ENCODE assay signal across 8 mouse cellular contexts in genomic region chr7:45019031-45019571, GRCm38 (mm10). TPM values are rescaled to one million over a fixed set of nuclear protein-coding genes. Genes with fewer than 3 reads are reported as not detected.
DNase-seq lines count a peak whose midpoint lies in the region; ATAC-seq and TF ChIP-seq lines count a peak whose summit lies in the region.

No protein-coding gene starts in this region.

- H3K36me3 ChIP-seq in ES-E14 (ENCODE audit: control insufficient read depth, insufficient read depth, low read length, poor library complexity, severe bottlenecking), result no peaks in the 10 kb centered on the region
- H3K36me3 ChIP-seq in intestine, embryonic 16.5 days (ENCODE audit: control insufficient read depth, insufficient read depth, low read length), result no peaks in the 10 kb centered on the region

- peak overlapping the region in 1 of 2 experiments; percentile 25; a peak in 2 of 4 replicates for H3K4me3 ChIP-seq in ES-E14 (ENCODE audit: insufficient read depth in 1 of 2, low read depth in 1 of 2, low read length in 2 of 2, poor library complexity in 1 of 2, severe bottlenecking in 1 of 2)
- peak overlapping the region; percentile 97 for H3K4me3 ChIP-seq in intestine, embryonic 16.5 days (ENCODE audit: low read length)

- no peaks in the 10 kb centered on the region for H3K9me3 ChIP-seq in ES-E14 (ENCODE audit: control insufficient read depth, insufficient read depth, low read depth, low read length)
- H3K9me3 ChIP-seq in intestine, embryonic 16.5 days (ENCODE audit: control insufficient read depth, low read length), result no peaks in the 10 kb centered on the region

- peaks cover 3 to 15% of the 10 kb centered on the region in 2 experiments; a peak in 3 of 4 replicates for H3K4me1 ChIP-seq in ES-E14 (ENCODE audit: control insufficient read depth in 2 of 2, insufficient read depth in 2 of 2, low read length in 2 of 2, poor library complexity in 1 of 2)
- peaks cover 21% of the 10 kb centered on the region for H3K4me1 ChIP-seq in intestine, embryonic 16.5 days (ENCODE audit: control insufficient read depth, insufficient read depth, low read length)

- no peak overlapping the region for H3K27ac ChIP-seq in ES-E14 (ENCODE audit: insufficient read depth, low read depth, low read length, poor library complexity, severe bottlenecking)
- peak overlapping the region; percentile 88 for H3K27ac ChIP-seq in intestine, embryonic 16.5 days (ENCODE audit: low read length)

- in situ Hi-C loops in ES-E14 (cut with MboI; ENCODE audit: low sequenced_read_pairs in 2 of 2, unreplicated experiment in 2 of 2), result no loop called here

- H3K27me3 ChIP-seq in intestine, embryonic 16.5 days (replicated peaks; ENCODE audit: control insufficient read depth, insufficient read depth, low read length), result no peaks in the 10 kb centered on the region

- peak overlapping the region; percentile 74 for H3K4me2 ChIP-seq in intestine, embryonic 16.5 days (ENCODE audit: low read depth, low read length)

- 34% methylated on average over 8 of the region's 8 CpGs for WGBS in intestine, embryonic 16.5 days

- ATAC-seq in intestine, embryonic 16.5 days, result no peak
- no peak for ATAC-seq in granulocyte monocyte progenitor cell, adult 5-6 weeks (replicated peaks; ENCODE audit: poor library complexity, severe bottlenecking)

- H3K9ac ChIP-seq in ES-E14 (ENCODE audit: insufficient read depth, low read depth, low read length, poor library complexity, severe bottlenecking), result 0 out of 2 replicates have a peak overlapping the region, but pooled peaks have one; percentile 14
- peak overlapping the region; percentile 79; the same call in 1 of the 2 replicates for H3K9ac ChIP-seq in intestine, embryonic 16.5 days (ENCODE audit: low read depth, low read length)

- DNase-seq in ES-E14 (ENCODE audit: low read depth, low spot score), result no peak
- peak; percentile 84 for DNase-seq in adrenal gland, adult 2 months
- peak; percentile 99 for DNase-seq in heart, adult 11 months
- peak; percentile 87 to 90 for DNase-seq in lung, adult 18-20 months
- peak; percentile 49 for DNase-seq in urinary bladder, adult 2 months (ENCODE audit: low spot score)
- DNase-seq in right cerebral cortex, postnatal 25 days, result no peak

TF ChIP-seq in ES-E14, 5 proteins besides CTCF, POLR2A, EP300 and RAD21:
- no peak for TF ChIP-seq CHD2 (IDR thresholded peaks at IDR 0.05; ENCODE audit: low read depth, low read length)
- TF ChIP-seq ZC3H11A (IDR thresholded peaks at IDR 0.05; ENCODE audit: borderline replicate concordance, low read depth, low read length), result no peak
- no peak for TF ChIP-seq MAFK (IDR thresholded peaks at IDR 0.05; ENCODE audit: insufficient read depth, low read depth, low read length)
- TF ChIP-seq HCFC1 (IDR thresholded peaks at IDR 0.05; ENCODE audit: borderline replicate concordance, insufficient read depth, low read length), result no peak
- TF ChIP-seq ZNF384 (IDR thresholded peaks at IDR 0.05; ENCODE audit: low read depth, low read length), result no peak

RNA-seq across cellular contexts. Expression of gene Rras, which starts 1.3 kb away (rescaled TPM):
- total RNA-seq in ES-E14 (2012; rRNA removed), result 11.1 and 14.4 TPM in 2 replicates
- total RNA-seq in adrenal gland, adult 2 months (2021), result 100 to 1,000 TPM in 1 of 2 experiments, 10 to 100 TPM in 1; 93.7 to 118 TPM
- polyA plus RNA-seq in adrenal gland, adult 2 months (2012; rRNA removed), result 161 and 176 TPM in 2 replicates
- polyA plus RNA-seq in intestine, embryonic 16.5 days (2015; fragmentation: Nextera tagmentation; extraction: Ambion mirVana), result 61.4 and 62.6 TPM in 2 replicates
- polyA plus RNA-seq in urinary bladder, adult 2 months (2012; rRNA removed), result 383 and 414 TPM in 2 replicates
- total RNA-seq in granulocyte monocyte progenitor cell, adult 5-6 weeks (2014; fragmentation: Nextera tagmentation), result 2.3 and 7.8 TPM in 2 replicates
- 1.0 and 1.4 TPM in 2 replicates for total RNA-seq in granulocyte monocyte progenitor cell, adult 5-6 weeks (2017)

RNA-seq across cellular contexts. Expression of gene Scaf1, which starts 2.9 kb away (rescaled TPM):
- total RNA-seq in ES-E14 (2012; rRNA removed), result 39.0 and 39.2 TPM in 2 replicates
- total RNA-seq in adrenal gland, adult 2 months (2021), result 10 to 100 TPM; 72.0 to 83.7 TPM
- polyA plus RNA-seq in adrenal gland, adult 2 months (2012; rRNA removed), result 117 and 121 TPM in 2 replicates
- 20.1 and 23.2 TPM in 2 replicates for polyA plus RNA-seq in intestine, embryonic 16.5 days (2015; fragmentation: Nextera tagmentation; extraction: Ambion mirVana)
- 58.4 and 63.5 TPM in 2 replicates for polyA plus RNA-seq in urinary bladder, adult 2 months (2012; rRNA removed)
- total RNA-seq in granulocyte monocyte progenitor cell, adult 5-6 weeks (2014; fragmentation: Nextera tagmentation), result 28.6 and 29.8 TPM in 2 replicates
- 15.7 and 17.8 TPM in 2 replicates for total RNA-seq in granulocyte monocyte progenitor cell, adult 5-6 weeks (2017)

RNA-seq across cellular contexts. Expression of gene Bcl2l12, which starts 20.6 kb away (rescaled TPM):
- 11.9 and 13.0 TPM in 2 replicates for total RNA-seq in ES-E14 (2012; rRNA removed)
- 10 to 100 TPM; 20.1 to 20.3 TPM for total RNA-seq in adrenal gland, adult 2 months (2021)
- polyA plus RNA-seq in adrenal gland, adult 2 months (2012; rRNA removed), result 40.4 and 50.3 TPM in 2 replicates
- polyA plus RNA-seq in intestine, embryonic 16.5 days (2015; fragmentation: Nextera tagmentation; extraction: Ambion mirVana), result 33.0 and 36.9 TPM in 2 replicates
- 28.6 and 34.8 TPM in 2 replicates for polyA plus RNA-seq in urinary bladder, adult 2 months (2012; rRNA removed)
- total RNA-seq in granulocyte monocyte progenitor cell, adult 5-6 weeks (2014; fragmentation: Nextera tagmentation), result 19.4 and 57.9 TPM in 2 replicates
- total RNA-seq in granulocyte monocyte progenitor cell, adult 5-6 weeks (2017), result 18.4 and 32.9 TPM in 2 replicates

RNA-seq across cellular contexts. Expression of gene Irf3, which starts 21.7 kb away (rescaled TPM):
- 45.9 and 68.4 TPM in 2 replicates for total RNA-seq in ES-E14 (2012; rRNA removed)
- 100 to 1,000 TPM; 105 to 130 TPM for total RNA-seq in adrenal gland, adult 2 months (2021)
- 93.3 and 98.1 TPM in 2 replicates for polyA plus RNA-seq in adrenal gland, adult 2 months (2012; rRNA removed)
- 96.1 and 115 TPM in 2 replicates for polyA plus RNA-seq in intestine, embryonic 16.5 days (2015; fragmentation: Nextera tagmentation; extraction: Ambion mirVana)
- polyA plus RNA-seq in urinary bladder, adult 2 months (2012; rRNA removed), result 133 and 171 TPM in 2 replicates
- 76.6 and 105 TPM in 2 replicates for total RNA-seq in granulocyte monocyte progenitor cell, adult 5-6 weeks (2014; fragmentation: Nextera tagmentation)
- 87.5 and 88.9 TPM in 2 replicates for total RNA-seq in granulocyte monocyte progenitor cell, adult 5-6 weeks (2017)

RNA-seq across cellular contexts. Expression of gene Prmt1, which starts 32.7 kb away (rescaled TPM):
- 413 and 429 TPM in 2 replicates for total RNA-seq in ES-E14 (2012; rRNA removed)
- 100 to 1,000 TPM; 166 to 234 TPM for total RNA-seq in adrenal gland, adult 2 months (2021)
- polyA plus RNA-seq in adrenal gland, adult 2 months (2012; rRNA removed), result 101 and 122 TPM in 2 replicates
- polyA plus RNA-seq in intestine, embryonic 16.5 days (2015; fragmentation: Nextera tagmentation; extraction: Ambion mirVana), result 363 and 439 TPM in 2 replicates
- polyA plus RNA-seq in urinary bladder, adult 2 months (2012; rRNA removed), result 183 and 244 TPM in 2 replicates
- total RNA-seq in granulocyte monocyte progenitor cell, adult 5-6 weeks (2014; fragmentation: Nextera tagmentation), result 104 and 115 TPM in 2 replicates
- total RNA-seq in granulocyte monocyte progenitor cell, adult 5-6 weeks (2017), result 138 and 190 TPM in 2 replicates

Comparison
In these comparisons a context has a peak if more than half of its experiments do, and no peak if none do; other contexts are left out.
1. DNase-seq: peak in adrenal gland, adult 2 months (single experiment), heart, adult 11 months (single experiment), lung, adult 18-20 months (2 of 2) and urinary bladder, adult 2 months (single experiment); none in ES-E14 (single experiment) and right cerebral cortex, postnatal 25 days (single experiment).